In the genomic region with DNA sequence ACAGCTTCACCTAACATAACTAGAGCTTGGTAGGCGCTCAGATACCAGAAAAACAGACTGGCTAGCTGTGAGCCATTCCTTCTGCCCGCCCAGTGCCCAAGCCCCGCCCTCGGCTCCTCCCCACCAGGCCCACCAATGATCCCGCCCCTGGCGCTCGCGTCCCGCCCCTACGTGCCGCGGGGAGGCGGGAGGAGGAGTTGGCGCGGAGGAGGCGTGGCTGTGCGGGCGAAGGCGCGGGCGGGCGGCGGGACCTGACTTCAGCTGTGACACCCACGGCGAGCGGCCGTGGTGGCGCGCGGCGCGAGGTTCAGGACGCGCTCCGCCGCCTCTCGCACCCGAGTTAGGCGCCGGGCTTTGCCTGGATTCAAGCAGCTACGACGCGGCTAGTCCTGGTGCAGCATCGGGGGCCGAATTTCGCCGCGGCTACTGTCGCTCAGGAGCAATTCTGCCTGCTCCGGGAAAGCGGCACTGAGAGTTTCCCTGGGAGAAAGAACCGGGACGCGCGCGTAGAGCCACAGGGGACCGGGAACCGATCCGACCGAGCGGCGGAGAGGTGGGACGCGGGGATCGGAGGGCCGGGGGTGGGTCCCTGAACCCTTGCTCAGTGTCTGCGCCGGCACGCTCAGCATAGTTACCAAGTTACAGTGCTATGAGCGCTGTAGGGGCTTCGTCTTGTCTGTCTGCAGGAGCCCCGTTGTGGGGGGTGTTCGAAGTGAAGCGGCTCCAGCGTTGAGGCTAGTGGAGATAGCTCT, we compare ENCODE assay signal across 8 mouse cellular contexts. TPM values are rescaled to one million over a fixed set of nuclear protein-coding genes. Genes with fewer than 3 reads are reported as not detected.
DNase-seq lines count a peak whose midpoint lies in the region; ATAC-seq lines count a peak whose summit lies in the region.

A gene (plus strand): TSS at position 204 of the 752 bp plus-strand sequence.

- H3K4me1 ChIP-seq in hindbrain, embryonic 13.5 days (replicated peaks): peaks cover 28% of the 10 kb centered on the region

- DNase-seq in NIH3T3 (ENCODE audit: low read depth): peak; percentile 92
- DNase-seq in cerebellum, postnatal 10 days: peak; percentile 98 to 99
- DNase-seq in frontal cortex, postnatal 14 days (ENCODE audit: low spot score in 2 of 2): peak; percentile 84 to 89
- peak; percentile 86 to 94 for DNase-seq in layer of hippocampus, postnatal 25 days (ENCODE audit: extremely low spot score in 1 of 2, low spot score in 1 of 2)
- peak; percentile 94 for DNase-seq in lung, postnatal 25 days (ENCODE audit: low spot score)
- peak; percentile 93 for DNase-seq in retina, embryonic 14.5 days (ENCODE audit: low spot score)
- DNase-seq in thymus, postnatal 4 days: peak; percentile 99

- no peaks in the 10 kb centered on the region for H3K36me3 ChIP-seq in hindbrain, embryonic 13.5 days

- H3K27ac ChIP-seq in hindbrain, embryonic 13.5 days: peak within 1 kb of the TSS; percentile 69

- H3K9me3 ChIP-seq in hindbrain, embryonic 13.5 days: no peaks in the 10 kb centered on the region

- peak; percentile 99 for ATAC-seq in hindbrain, embryonic 13.5 days (ENCODE audit: low FRiP score)

- H3K9ac ChIP-seq in hindbrain, embryonic 13.5 days: peak within 1 kb of the TSS; percentile 80

- under 1% methylated on average over 64 of the region's 75 CpGs for WGBS in hindbrain, embryonic 13.5 days

- peak within 1 kb of the TSS; percentile 74 for H3K4me3 ChIP-seq in hindbrain, embryonic 13.5 days

- peak within 1 kb of the TSS; percentile 78 for H3K4me2 ChIP-seq in hindbrain, embryonic 13.5 days

- H3K27me3 ChIP-seq in hindbrain, embryonic 13.5 days: peaks cover 8% of the 10 kb centered on the region

RNA-seq across cellular contexts. Expression of the gene that starts here (rescaled TPM):
- polyA plus RNA-seq in hindbrain, embryonic 13.5 days (2015; fragmentation: Nextera tagmentation; extraction: Ambion mirVana): 7.0 and 8.0 TPM in 2 replicates
- total RNA-seq in layer of hippocampus, postnatal 25 days (2021): 10 to 100 TPM; 13.8 to 16.4 TPM

Comparison
In these comparisons a context has a peak if more than half of its experiments do, and no peak if none do; other contexts are left out.
1. Peak in every context shown above with its lines: DNase-seq, ATAC-seq, H3K4me3 ChIP-seq and H3K27ac ChIP-seq.